Mouse (Mus musculus) hindbrain, postnatal 0 days (tissue): Measurements from ENCODE around the gene Oaf. TPM values are rescaled to one million over a fixed set of nuclear protein-coding genes. Genes with fewer than 3 reads are reported as not detected.

ENCODE experiments used
- ATAC-seq: fragments of 200-750 bp; cut with Nextera tagmentation; 2 replicates; pipeline ENCODE4 v1.8.0; 2017; ENCODE audit warnings: mild to moderate bottlenecking, moderate TSS enrichment, moderate library complexity
- DNase-seq: peaks from one replicate; pipeline ENCODE4 v3.0.0-alpha.2; 2015; ENCODE audit warnings: low spot score
- H3K27ac ChIP-seq: fragments of 300-500 bp; sonication (generic); 2 replicates; pipeline ENCODE4 v1.5.1; 2014; ENCODE audit warnings: mild to moderate bottlenecking
- H3K27me3 ChIP-seq: fragments of 300-500 bp; sonication (generic); 2 replicates; pipeline ENCODE4 v1.6.1; 2014; ENCODE audit warnings: low read length, mixed read lengths; ENCODE audit not compliant: insufficient read depth
- H3K36me3 ChIP-seq: fragments of 300-500 bp; sonication (generic); 2 replicates; pipeline ENCODE4 v1.6.1; 2014; ENCODE audit warnings: low read length, mixed read lengths; ENCODE audit not compliant: insufficient read depth
- H3K4me1 ChIP-seq: fragments of 300-500 bp; sonication (generic); 2 replicates; pipeline ENCODE4 v1.6.1; 2014; ENCODE audit warnings: antibody characterized with exemption, low read length, mixed read lengths; ENCODE audit not compliant: insufficient read depth
- H3K4me2 ChIP-seq: fragments of 300-500 bp; sonication (generic); 2 replicates; pipeline ENCODE4 v1.6.1; 2014; ENCODE audit warnings: low read depth, mild to moderate bottlenecking, low read length, moderate library complexity, mixed read lengths
- H3K4me3 ChIP-seq: fragments of 300-500 bp; sonication (generic); 2 replicates; pipeline ENCODE4 v1.5.1; 2014; ENCODE audit warnings: low read length
- H3K9ac ChIP-seq: fragments of 300-500 bp; sonication (generic); replicated peaks from 2 replicates; pipeline ENCODE4 v1.6.1; 2014; ENCODE audit warnings: mild to moderate bottlenecking, low read length, moderate library complexity, mixed read lengths
- H3K9me3 ChIP-seq: fragments of 300-500 bp; sonication (generic); 2 replicates; pipeline ENCODE4 v1.6.1; 2016; ENCODE audit warnings: low read length, mixed read lengths
- CTCF ChIP-seq: IDR thresholded peaks from 2 replicates; pipeline ENCODE4 v1.5.1; 2016; ENCODE audit warnings: antibody characterized with exemption, control low read depth, low read depth
- WGBS: fragments of 180-500 bp; shearing (Covaris S2); extraction: QIAGEN DNeasy Blood & Tissue Kit; methylation state at CpG from one replicate; pipeline ENCODE4 v1.1.7; 2014; 5-methylcytosine and 5-hydroxymethylcytosine counted together
- polyA plus RNA-seq: library from polyadenylated mRNA; unstranded; fragments of >200 nt; fragmentation: Nextera tagmentation; extraction: Ambion mirVana; gene quantifications from 2 replicates; pipeline ENCODE4 v1.2.1, GENCODE M21; 2015
- total RNA-seq: library from RNA; depleted of rRNA; stranded (reverse); fragments of >200 nt; gene quantifications from 2 replicates; pipeline ENCODE4 v1.2.3, GENCODE M21; 2014

Oaf gene
- total and polyA plus RNA-seq, 2 experiments from 2014 or later = 6.2 to 8.0 TPM

GRCm38 (mm10) chr9:43227626-43228025, 12.1 kb downstream of the Oaf start:
- Histone ChIP-seq H3K27ac (no peak overlapping the region), H3K27me3 (no peaks in the 10 kb centered on the region), H3K4me3 (no peak overlapping the region), H3K36me3 (no peaks in the 10 kb centered on the region), H3K4me2 (no peak overlapping the region), H3K9ac (no peak overlapping the region), H3K9me3 (no peaks in the 10 kb centered on the region), H3K4me1 (no peaks in the 10 kb centered on the region)
- TF ChIP-seq CTCF = no peak
- no peak for ATAC-seq
- WGBS = 89% methylated on average over 8 of the region's 8 CpGs
- no peak for DNase-seq

- Histone ChIP-seq H3K27ac (no peak overlapping the region), H3K9ac (no peak overlapping the region), H3K4me1 (no peaks in the 10 kb centered on the region), H3K27me3 (no peaks in the 10 kb centered on the region), H3K4me3 (no peak overlapping the region), H3K36me3 (no peaks in the 10 kb centered on the region), H3K9me3 (no peaks in the 10 kb centered on the region), H3K4me2 (no peak overlapping the region)
- 74% methylated on average over 9 of the region's 9 CpGs for WGBS
- TF ChIP-seq CTCF = no peak
- DNase-seq (no peak), ATAC-seq (no peak)
Observed at GRCm38 (mm10) chr9:43226573-43227160, 13.0 kb downstream of the Oaf start.

GRCm38 (mm10) chr9:43225481-43225880, 14.2 kb downstream of the Oaf start:
- H3K27ac ChIP-seq = no peak overlapping the region
- no peaks in the 10 kb centered on the region for H3K4me1 ChIP-seq
- H3K27me3 ChIP-seq = no peaks in the 10 kb centered on the region
- WGBS = 59% methylated on average over 2 of the region's 2 CpGs
- no peak overlapping the region for H3K4me3 ChIP-seq
- no peak overlapping the region for H3K4me2 ChIP-seq
- TF ChIP-seq CTCF = no peak
- no peak for DNase-seq
- H3K9ac ChIP-seq = no peak overlapping the region
- no peaks in the 10 kb centered on the region for H3K9me3 ChIP-seq
- ATAC-seq = no peak
- no peaks in the 10 kb centered on the region for H3K36me3 ChIP-seq

DNA sequence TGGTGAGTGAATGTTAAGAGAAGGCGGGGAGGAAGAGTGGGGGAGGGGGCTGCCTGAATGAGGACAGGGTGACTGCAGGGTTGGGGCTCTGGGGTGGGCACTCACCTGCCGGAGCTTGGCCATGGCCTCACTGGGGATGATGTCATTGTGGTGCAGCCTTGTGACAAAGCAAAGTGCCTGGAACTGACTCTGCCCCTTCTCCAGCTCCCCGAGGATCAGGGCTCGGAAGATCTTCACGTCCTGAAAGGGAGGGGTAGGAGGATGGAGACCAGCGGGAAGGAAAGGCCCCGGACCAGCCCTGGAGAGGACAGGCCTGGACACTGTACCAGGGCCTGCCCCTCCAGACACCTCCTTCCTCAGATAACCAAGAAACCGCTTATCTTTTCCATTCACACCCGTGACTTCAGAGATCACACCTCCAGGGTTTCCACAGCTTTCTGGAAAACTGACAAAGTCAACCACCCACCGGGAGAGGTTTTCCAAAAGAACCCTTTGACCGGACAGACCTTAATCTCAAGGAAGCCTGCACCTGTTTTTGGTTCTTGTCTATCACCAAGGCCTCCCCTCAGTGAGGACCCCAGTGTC, 14.8 kb downstream of the Oaf start:
- H3K9ac ChIP-seq = no peak overlapping the region
- H3K27ac ChIP-seq = no peak overlapping the region
- WGBS = 55% methylated on average over 10 of the region's 11 CpGs
- no peaks in the 10 kb centered on the region for H3K9me3 ChIP-seq
- no peak overlapping the region for H3K4me2 ChIP-seq
- H3K36me3 ChIP-seq = no peaks in the 10 kb centered on the region
- no peaks in the 10 kb centered on the region for H3K4me1 ChIP-seq
- no peaks in the 10 kb centered on the region for H3K27me3 ChIP-seq
- TF ChIP-seq CTCF = no peak
- no peak for DNase-seq
- H3K4me3 ChIP-seq = no peak overlapping the region
- no peak for ATAC-seq

GRCm38 (mm10) chr9:43222429-43222715, 17.3 kb downstream of the Oaf start:
- peak; percentile 29 for TF ChIP-seq CTCF
- Histone ChIP-seq H3K27ac (no peak overlapping the region), H3K9me3 (no peaks in the 10 kb centered on the region), H3K9ac (no peak overlapping the region), H3K27me3 (no peaks in the 10 kb centered on the region), H3K4me3 (no peak overlapping the region), H3K36me3 (no peaks in the 10 kb centered on the region), H3K4me2 (no peak overlapping the region), H3K4me1 (no peaks in the 10 kb centered on the region)
- 42% methylated on average over 8 of the region's 8 CpGs for WGBS
- ATAC-seq (0 out of 2 replicates have a peak, but pooled peaks have one; percentile 31), DNase-seq (no peak)

- peak; percentile 89 for TF ChIP-seq CTCF
- no peak overlapping the region for H3K4me2 ChIP-seq
- H3K9me3 ChIP-seq = no peaks in the 10 kb centered on the region
- 35% methylated on average over 18 of the region's 18 CpGs for WGBS
- H3K4me3 ChIP-seq = no peak overlapping the region
- DNase-seq (peak; percentile 89), ATAC-seq (peak; percentile 76)
- H3K27me3 ChIP-seq = no peaks in the 10 kb centered on the region
- H3K9ac ChIP-seq = no peak overlapping the region
- H3K27ac ChIP-seq = no peak overlapping the region
- no peaks in the 10 kb centered on the region for H3K36me3 ChIP-seq
- no peaks in the 10 kb centered on the region for H3K4me1 ChIP-seq
Observed at GRCm38 (mm10) chr9:43221643-43222428, 17.9 kb downstream of the Oaf start.
